Mouse (Mus musculus) kidney, adult 2 months (tissue): ENCODE results near the gene Kdm1a. TPM values are rescaled to one million over a fixed set of nuclear protein-coding genes. Genes with fewer than 3 reads are reported as not detected.

ENCODE experiments used
- DNase-seq: peaks from one replicate; pipeline ENCODE4 v3.0.0; 2021
- H3K27ac ChIP-seq: fragments of 200-500 bp; 2 replicates; pipeline ENCODE4 v1.5.1; 2012; ENCODE audit warnings: low read depth, low read length, control low read depth, inconsistent platforms; ENCODE audit not compliant: insufficient read depth
- H3K27me3 ChIP-seq: fragments of 200-500 bp; replicated peaks from 2 replicates; pipeline ENCODE4 v1.6.1; 2012; ENCODE audit warnings: mild to moderate bottlenecking, moderate library complexity, low read length, inconsistent platforms; ENCODE audit not compliant: control insufficient read depth, insufficient read depth
- H3K36me3 ChIP-seq: fragments of 200-500 bp; 2 replicates; pipeline ENCODE4 v1.6.1; 2012; ENCODE audit warnings: mild to moderate bottlenecking, moderate library complexity, low read length, inconsistent platforms; ENCODE audit not compliant: control insufficient read depth, insufficient read depth
- H3K4me1 ChIP-seq: fragments of 200-500 bp; 2 replicates; pipeline ENCODE4 v1.6.1; 2011; ENCODE audit warnings: low read length; ENCODE audit not compliant: control insufficient read depth, insufficient read depth
- H3K4me3 ChIP-seq: fragments of 200-500 bp; 2 replicates; pipeline ENCODE4 v1.5.1; 2011; ENCODE audit warnings: mild to moderate bottlenecking, low read depth, low read length, control low read depth; ENCODE audit not compliant: insufficient read depth
- CTCF ChIP-seq: fragments of 200-500 bp; conservative IDR thresholded peaks from 2 replicates; pipeline ENCODE4 v1.5.1; 2011; ENCODE audit warnings: low read depth, mild to moderate bottlenecking, control low read depth, low read length, moderate library complexity, mixed read lengths; ENCODE audit not compliant: insufficient read depth, insufficient read length
- POLR2A ChIP-seq: fragments of 200-500 bp; IDR thresholded peaks from one replicate; pipeline ENCODE4 v1.6.1; 2011; ENCODE audit warnings: low read depth, low read length, control low read depth
- WGBS: fragments of 180-500 bp; shearing (Covaris S2); methylation state at CpG from one replicate; pipeline ENCODE4 v1.1.7; 2018; 5-methylcytosine and 5-hydroxymethylcytosine counted together
- polyA plus RNA-seq: library from polyadenylated mRNA; depleted of rRNA; stranded (reverse); fragments of >200 nt; gene quantifications from 2 replicates; pipeline ENCODE4 v1.2.3, GENCODE M21; 2012

Gene Kdm1a
- polyA plus RNA-seq, 1 experiment: 21.0 TPM

GRCm38 (mm10) chr4:136526412-136526811 lies 76.1 kb downstream of the Kdm1a start:
- 17% methylated on average over 4 of the region's 4 CpGs for WGBS
- peak; percentile 56 for DNase-seq
- H3K4me1 ChIP-seq: peaks cover 6% of the 10 kb centered on the region; the same call in 1 of the 2 replicates
- H3K4me3 ChIP-seq: no peak overlapping the region
- no peaks in the 10 kb centered on the region; the same call in 1 of the 2 replicates for H3K36me3 ChIP-seq
- no peak overlapping the region for H3K27ac ChIP-seq
- H3K27me3 ChIP-seq: no peaks in the 10 kb centered on the region
- no peak for TF ChIP-seq POLR2A
- TF ChIP-seq CTCF: peak; percentile 67

GRCm38 (mm10) chr4:136524309-136524708 lies 78.2 kb downstream of the Kdm1a start:
- Histone ChIP-seq H3K36me3 (peaks cover 2% of the 10 kb centered on the region; the same call in 1 of the 2 replicates), H3K4me1 (peaks cover 6% of the 10 kb centered on the region; the same call in 1 of the 2 replicates), H3K27me3 (no peaks in the 10 kb centered on the region), H3K4me3 (no peak overlapping the region), H3K27ac (no peak overlapping the region)
- TF ChIP-seq CTCF (no peak), POLR2A (no peak)
- no peak for DNase-seq
- WGBS: 80% methylated on average over 2 of the region's 2 CpGs

GRCm38 (mm10) chr4:136521898-136522297 lies 80.6 kb downstream of the Kdm1a start:
- WGBS: 79% methylated on average over 5 of the region's 5 CpGs

GRCm38 (mm10) chr4:136519866-136520265 lies 82.7 kb downstream of the Kdm1a start:
- Histone ChIP-seq H3K27ac (no peak overlapping the region), H3K4me1 (peaks cover 6% of the 10 kb centered on the region; the same call in 1 of the 2 replicates), H3K36me3 (peaks cover 2% of the 10 kb centered on the region; the same call in 1 of the 2 replicates), H3K27me3 (no peaks in the 10 kb centered on the region), H3K4me3 (no peak overlapping the region)
- no peak for DNase-seq
- TF ChIP-seq CTCF (no peak), POLR2A (no peak)

More at GRCm38 (mm10) chr4:136521898-136522297, 80.6 kb downstream of the Kdm1a start:
- no peak for DNase-seq
- TF ChIP-seq POLR2A (no peak), CTCF (no peak)
- Histone ChIP-seq H3K27ac (no peak overlapping the region), H3K4me1 (peaks cover 6% of the 10 kb centered on the region; the same call in 1 of the 2 replicates), H3K27me3 (no peaks in the 10 kb centered on the region), H3K4me3 (no peak overlapping the region), H3K36me3 (peaks cover 2% of the 10 kb centered on the region; the same call in 1 of the 2 replicates)

- TF ChIP-seq CTCF (no peak), POLR2A (no peak)
- DNase-seq: no peak
- 93% methylated on average over 2 of the region's 2 CpGs for WGBS
- Histone ChIP-seq H3K36me3 (peaks cover 2% of the 10 kb centered on the region; the same call in 1 of the 2 replicates), H3K27ac (no peak overlapping the region), H3K27me3 (no peaks in the 10 kb centered on the region), H3K4me3 (no peak overlapping the region), H3K4me1 (peaks cover 4% of the 10 kb centered on the region; the same call in 1 of the 2 replicates)
Observed at GRCm38 (mm10) chr4:136518576-136518975, 83.9 kb downstream of the Kdm1a start.

GRCm38 (mm10) chr4:136518141-136518540 lies 84.4 kb downstream of the Kdm1a start:
- H3K4me3 ChIP-seq: no peak overlapping the region
- WGBS: 82% methylated on average over 2 of the region's 2 CpGs
- H3K4me1 ChIP-seq: peaks cover 6% of the 10 kb centered on the region
- H3K27me3 ChIP-seq: no peaks in the 10 kb centered on the region
- H3K36me3 ChIP-seq: peaks cover 2% of the 10 kb centered on the region; the same call in 1 of the 2 replicates
- H3K27ac ChIP-seq: no peak overlapping the region
- DNase-seq: no peak
- TF ChIP-seq POLR2A: no peak
- no peak for TF ChIP-seq CTCF

GRCm38 (mm10) chr4:136512905-136513304 lies 89.6 kb downstream of the Kdm1a start:
- Histone ChIP-seq H3K4me1 (peaks cover 9% of the 10 kb centered on the region), H3K36me3 (no peaks in the 10 kb centered on the region), H3K4me3 (no peak overlapping the region), H3K27ac (no peak overlapping the region), H3K27me3 (no peaks in the 10 kb centered on the region)
- TF ChIP-seq POLR2A (no peak), CTCF (no peak)
- peak; percentile 30 for DNase-seq

GRCm38 (mm10) chr4:136511708-136512107 lies 90.8 kb downstream of the Kdm1a start:
- H3K36me3 ChIP-seq: no peaks in the 10 kb centered on the region
- peak; percentile 15 for DNase-seq
- peaks cover 9% of the 10 kb centered on the region for H3K4me1 ChIP-seq

More at GRCm38 (mm10) chr4:136511708-136512107, 90.8 kb downstream of the Kdm1a start:
- Histone ChIP-seq H3K27ac (no peak overlapping the region), H3K27me3 (no peaks in the 10 kb centered on the region), H3K4me3 (no peak overlapping the region)
- WGBS: 37% methylated on average over 4 of the region's 4 CpGs
- no peak for TF ChIP-seq CTCF
- no peak for TF ChIP-seq POLR2A
